Comparison of ENCODE assay signal across 8 mouse cellular contexts in genomic region chr16:10976202-10976631, GRCm38 (mm10).
DNase-seq lines count a peak whose midpoint lies in the region; ATAC-seq and TF ChIP-seq lines count a peak whose summit lies in the region.

No protein-coding gene starts in this region.

- no peak for TF ChIP-seq POLR2A in cerebellum, adult 2 months (IDR thresholded peaks at IDR 0.05; ENCODE audit: borderline replicate concordance, insufficient read depth, low read length)

- no peak for ATAC-seq in embryonic facial prominence, embryonic 15.5 days (ENCODE audit: insufficient number of reproducible peaks, low FRiP score, low TSS enrichment, low read depth)
- no peak for ATAC-seq in hindbrain, embryonic 14.5 days (ENCODE audit: low FRiP score)

- H3K4me2 ChIP-seq in embryonic facial prominence, embryonic 15.5 days (replicated peaks): no peak overlapping the region
- H3K4me2 ChIP-seq in hindbrain, embryonic 14.5 days (replicated peaks): no peak overlapping the region

- peaks cover 3% of the 10 kb centered on the region; the same call in 1 of the 2 replicates for H3K36me3 ChIP-seq in embryonic facial prominence, embryonic 15.5 days
- H3K36me3 ChIP-seq in hindbrain, embryonic 14.5 days (replicated peaks; ENCODE audit: control insufficient read depth, insufficient read depth): no peaks in the 10 kb centered on the region

- peak; percentile 76 for DNase-seq in layer of hippocampus, adult 9-11 months
- DNase-seq in layer of hippocampus, postnatal 36 days: no peak
- peak; percentile 55 to 75 for DNase-seq in kidney, postnatal 25 days
- peak; percentile 39 for DNase-seq in naive thymus-derived CD4-positive, alpha-beta T cell, adult 2 months (ENCODE audit: low read depth)
- DNase-seq in cerebellum, adult 2 months: no peak
- no peak for DNase-seq in hindbrain, embryonic 14.5 days (ENCODE audit: low spot score)
- no peak for DNase-seq in yolk sac, embryonic 10.5 days (ENCODE audit: low spot score)

- H3K4me1 ChIP-seq in embryonic facial prominence, embryonic 15.5 days: peaks cover 43% of the 10 kb centered on the region
- no peaks in the 10 kb centered on the region; the same call in 1 of the 2 replicates for H3K4me1 ChIP-seq in cerebellum, adult 2 months (ENCODE audit: control insufficient read depth, insufficient read depth, low read length)
- H3K4me1 ChIP-seq in hindbrain, embryonic 14.5 days (replicated peaks; ENCODE audit: control insufficient read depth, insufficient read depth, low read length): no peaks in the 10 kb centered on the region; the same call in 1 of the 2 replicates

- 0 out of 2 replicates have a peak overlapping the region, but pooled peaks have one; percentile 29 for H3K27ac ChIP-seq in embryonic facial prominence, embryonic 15.5 days (replicated peaks)
- no peak overlapping the region for H3K27ac ChIP-seq in cerebellum, adult 2 months (ENCODE audit: insufficient read depth, low read length)
- H3K27ac ChIP-seq in hindbrain, embryonic 14.5 days: no peak overlapping the region

- no peak overlapping the region for H3K4me3 ChIP-seq in embryonic facial prominence, embryonic 15.5 days (replicated peaks)
- H3K4me3 ChIP-seq in cerebellum, adult 2 months (replicated peaks; ENCODE audit: insufficient read depth, low read depth, low read length): no peak overlapping the region
- H3K4me3 ChIP-seq in hindbrain, embryonic 14.5 days (replicated peaks; ENCODE audit: low read length): no peak overlapping the region

- no peaks in the 10 kb centered on the region for H3K27me3 ChIP-seq in embryonic facial prominence, embryonic 15.5 days
- no peaks in the 10 kb centered on the region for H3K27me3 ChIP-seq in cerebellum, adult 2 months (ENCODE audit: control insufficient read depth, insufficient read depth, low read length)
- H3K27me3 ChIP-seq in hindbrain, embryonic 14.5 days (ENCODE audit: control insufficient read depth, insufficient read depth, low read length): no peaks in the 10 kb centered on the region

- no peak for TF ChIP-seq CTCF in cerebellum, adult 2 months (IDR thresholded peaks at IDR 0.05; ENCODE audit: borderline replicate concordance, insufficient read depth, low read depth, low read length)

- H3K9me3 ChIP-seq in embryonic facial prominence, embryonic 15.5 days (replicated peaks): no peaks in the 10 kb centered on the region
- H3K9me3 ChIP-seq in hindbrain, embryonic 14.5 days (ENCODE audit: control insufficient read depth, low read length): 0 out of 2 replicates have a peak, but pooled peaks cover 4% of the 10 kb centered on the region

- WGBS in embryonic facial prominence, embryonic 15.5 days: 74% methylated on average over 11 of the region's 11 CpGs
- WGBS in cerebellum, adult 2 months: 68% methylated on average over 11 of the region's 11 CpGs
- WGBS in hindbrain, embryonic 14.5 days: 59% methylated on average over 11 of the region's 11 CpGs

- H3K9ac ChIP-seq in embryonic facial prominence, embryonic 15.5 days: no peak overlapping the region
- no peak overlapping the region for H3K9ac ChIP-seq in hindbrain, embryonic 14.5 days

Comparison
In these comparisons a context has a peak if more than half of its experiments do, and no peak if none do; other contexts are left out.
1. DNase-seq: peak in layer of hippocampus, adult 9-11 months (single experiment), kidney, postnatal 25 days (2 of 2) and naive thymus-derived CD4-positive, alpha-beta T cell, adult 2 months (single experiment); none in layer of hippocampus, postnatal 36 days (0 of 2), cerebellum, adult 2 months (0 of 2), hindbrain, embryonic 14.5 days (single experiment) and yolk sac, embryonic 10.5 days (single experiment).